Mouse (Mus musculus) heart, embryonic 10.5 days (tissue): Measurements from ENCODE around the gene Mical1. TPM values are rescaled to one million over a fixed set of nuclear protein-coding genes. Genes with fewer than 3 reads are reported as not detected.
A peak's percentile ranks its signal among the peaks of the same experiment; 100 is the strongest.

Experiments
- DNase-seq: peaks from one replicate; pipeline ENCODE4 v3.0.0-alpha.2; 2017; ENCODE audit warnings: low spot score
- H3K27ac ChIP-seq: fragments of 300-500 bp; sonication (generic); 2 replicates; pipeline ENCODE4 v1.5.1; 2016; ENCODE audit warnings: mild to moderate bottlenecking
- H3K27me3 ChIP-seq: fragments of 300-500 bp; sonication (generic); 2 replicates; pipeline ENCODE4 v1.6.1; 2016; ENCODE audit warnings: mild to moderate bottlenecking; ENCODE audit not compliant: poor library complexity, insufficient read depth, severe bottlenecking
- H3K36me3 ChIP-seq: fragments of 300-500 bp; sonication (generic); 2 replicates; pipeline ENCODE4 v1.6.1; 2016; ENCODE audit warnings: mild to moderate bottlenecking, moderate library complexity
- H3K4me1 ChIP-seq: fragments of 300-500 bp; sonication (generic); 2 replicates; pipeline ENCODE4 v1.6.1; 2016; ENCODE audit warnings: mild to moderate bottlenecking
- H3K4me3 ChIP-seq: fragments of 300-500 bp; sonication (generic); 2 replicates; pipeline ENCODE4 v1.5.1; 2016; ENCODE audit warnings: mild to moderate bottlenecking, moderate library complexity
- H3K9me3 ChIP-seq: fragments of 300-500 bp; sonication (generic); 2 replicates; pipeline ENCODE4 v1.6.1; 2016; ENCODE audit warnings: mild to moderate bottlenecking, moderate library complexity
- WGBS: fragments of 180-500 bp; shearing (Covaris S2); methylation state at CpG from one replicate; pipeline ENCODE4 v1.1.7; 2016; 5-methylcytosine and 5-hydroxymethylcytosine counted together
- polyA plus RNA-seq: library from polyadenylated mRNA; unstranded; fragments of >200 nt; fragmentation: Nextera tagmentation; extraction: Ambion mirVana; gene quantifications from 2 replicates; pipeline ENCODE4 v1.2.1, GENCODE M21; 2016

Mical1 gene
- polyA plus RNA-seq, 1 experiment from 2014 or later: 48.8 TPM

- Histone ChIP-seq H3K36me3 (no peaks in the 10 kb centered on the region), H3K27me3 (no peaks in the 10 kb centered on the region), H3K4me3 (no peak overlapping the region), H3K9me3 (no peaks in the 10 kb centered on the region), H3K4me1 (no peaks in the 10 kb centered on the region), H3K27ac (no peak overlapping the region)
- no peak for DNase-seq
These were observed 38.8 kb downstream of the Mical1 start for GRCm38 (mm10) chr10:41514921-41515320.

GRCm38 (mm10) chr10:41518508-41518980 is 42.4 kb downstream of the Mical1 start:
- under 1% methylated on average over 23 of the region's 23 CpGs for WGBS
- DNase-seq: peak; percentile 89
- H3K4me1 ChIP-seq: peaks cover 8% of the 10 kb centered on the region

GRCm38 (mm10) chr10:41518981-41519618 is 43.0 kb downstream of the Mical1 start, which contains the start of gene Cd164:
Gene Cd164, plus strand, starts transcription at chr10:41519414.
- peaks cover 7% of the 10 kb centered on the region; the same call in 1 of the 2 replicates for H3K36me3 ChIP-seq
- H3K27ac ChIP-seq: peak within 1 kb of the TSS; percentile 100
- H3K4me1 ChIP-seq: peaks cover 8% of the 10 kb centered on the region
- under 1% methylated on average over 69 of the region's 69 CpGs for WGBS
- peak within 1 kb of the TSS; percentile 92 for H3K4me3 ChIP-seq
- peak; percentile 95 for DNase-seq
- H3K27me3 ChIP-seq: no peaks in the 10 kb centered on the region
- H3K9me3 ChIP-seq: no peaks in the 10 kb centered on the region

More at GRCm38 (mm10) chr10:41518508-41518980, 42.4 kb downstream of the Mical1 start:
- Histone ChIP-seq H3K4me3 (peak overlapping the region; percentile 92), H3K36me3 (0 out of 2 replicates have a peak, but pooled peaks cover under 1% of the 10 kb centered on the region), H3K9me3 (no peaks in the 10 kb centered on the region), H3K27me3 (no peaks in the 10 kb centered on the region), H3K27ac (peak overlapping the region; percentile 100)

DNA sequence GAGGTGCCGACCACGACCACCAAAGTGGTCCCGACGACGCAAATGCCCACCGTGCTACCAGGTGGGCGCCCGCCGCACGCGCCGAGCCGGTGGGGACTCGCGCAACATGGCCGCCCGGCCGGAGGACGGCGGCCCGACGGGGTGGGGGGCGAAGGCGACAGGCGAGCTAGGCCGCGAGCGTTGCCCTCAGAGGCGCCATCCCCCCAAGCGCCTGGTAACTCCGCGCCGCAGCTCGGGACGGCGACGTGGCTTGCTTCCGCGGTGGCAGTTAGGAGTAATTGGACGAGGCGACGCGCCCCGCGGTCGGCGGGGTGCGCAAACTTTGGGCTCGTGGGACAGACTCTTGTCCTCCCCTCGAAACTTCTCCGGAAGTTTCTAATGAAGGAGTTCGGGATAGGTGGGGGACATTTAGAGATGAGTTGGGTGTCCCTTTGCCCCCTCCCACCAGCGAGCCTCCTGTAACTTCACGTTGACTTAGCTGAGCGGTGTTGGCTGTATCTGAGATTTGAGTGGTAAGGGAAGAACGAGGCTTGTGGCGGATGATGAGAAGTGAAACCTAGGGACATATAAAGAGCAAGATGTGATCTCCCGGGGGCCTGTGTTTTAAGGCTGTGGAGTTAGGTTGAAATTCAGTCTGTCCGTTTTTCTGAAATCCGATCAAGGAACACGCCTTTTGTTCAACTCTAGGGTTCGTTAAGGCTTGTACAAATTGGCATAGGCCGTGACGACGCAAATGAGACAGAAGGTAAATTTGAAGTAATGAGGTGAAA is 43.7 kb downstream of the Mical1 start:
- Histone ChIP-seq H3K36me3 (peaks cover 14% of the 10 kb centered on the region), H3K4me1 (peaks cover 8% of the 10 kb centered on the region), H3K27me3 (no peaks in the 10 kb centered on the region), H3K4me3 (peak overlapping the region; percentile 92), H3K27ac (peak overlapping the region; percentile 100), H3K9me3 (no peaks in the 10 kb centered on the region)
- peak; percentile 87 for DNase-seq
- WGBS: under 1% methylated on average over 65 of the region's 65 CpGs

- Histone ChIP-seq H3K27ac (peak overlapping the region; percentile 100), H3K9me3 (no peaks in the 10 kb centered on the region), H3K4me3 (peak overlapping the region; percentile 92), H3K4me1 (peaks cover 8% of the 10 kb centered on the region), H3K36me3 (peaks cover 18% of the 10 kb centered on the region), H3K27me3 (no peaks in the 10 kb centered on the region)
- WGBS: 5% methylated on average over 5 of the region's 5 CpGs
- no peak for DNase-seq
These were observed 44.2 kb downstream of the Mical1 start for GRCm38 (mm10) chr10:41520410-41520673.

DNA sequence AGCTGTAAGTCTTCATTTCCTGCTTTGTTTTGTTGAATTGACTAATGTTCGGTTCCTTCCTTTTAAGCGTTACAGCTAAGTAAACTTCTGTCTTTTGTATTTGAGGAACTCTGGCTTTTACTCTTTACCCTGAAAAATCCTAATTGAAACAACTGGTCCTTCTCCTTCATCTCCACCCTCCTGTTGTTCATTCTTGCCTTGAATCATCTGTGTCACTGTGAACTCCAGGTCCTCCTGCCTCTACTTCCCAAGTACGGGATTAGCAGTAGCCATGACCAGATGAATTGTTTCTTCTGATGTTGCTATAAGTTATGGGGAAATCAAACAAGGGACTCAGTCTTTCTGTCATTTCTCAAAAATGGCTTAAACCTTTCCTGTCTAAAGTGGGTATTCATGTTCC is 47.3 kb downstream of the Mical1 start:
- Histone ChIP-seq H3K4me1 (peaks cover 8% of the 10 kb centered on the region), H3K9me3 (no peaks in the 10 kb centered on the region), H3K36me3 (peaks cover 41% of the 10 kb centered on the region), H3K4me3 (no peak overlapping the region), H3K27ac (no peak overlapping the region), H3K27me3 (no peaks in the 10 kb centered on the region)
- no peak for DNase-seq
- WGBS: 92% methylated on average over 3 of the region's 3 CpGs

GRCm38 (mm10) chr10:41525696-41526095 is 49.6 kb downstream of the Mical1 start:
- peaks cover 8% of the 10 kb centered on the region for H3K4me1 ChIP-seq
- H3K36me3 ChIP-seq: peaks cover 63% of the 10 kb centered on the region
- no peak overlapping the region for H3K4me3 ChIP-seq
- 94% methylated on average over 1 of the region's 1 CpGs for WGBS
- H3K9me3 ChIP-seq: no peaks in the 10 kb centered on the region
- no peak overlapping the region for H3K27ac ChIP-seq
- H3K27me3 ChIP-seq: no peaks in the 10 kb centered on the region
- no peak for DNase-seq

- H3K4me1 ChIP-seq: no peaks in the 10 kb centered on the region
- 87% methylated on average over 5 of the region's 5 CpGs for WGBS
- H3K27ac ChIP-seq: no peak overlapping the region
- no peak for DNase-seq
- peaks cover 87% of the 10 kb centered on the region for H3K36me3 ChIP-seq
- no peaks in the 10 kb centered on the region for H3K27me3 ChIP-seq
- H3K4me3 ChIP-seq: no peak overlapping the region
- H3K9me3 ChIP-seq: no peaks in the 10 kb centered on the region
These were observed 53.9 kb downstream of the Mical1 start for GRCm38 (mm10) chr10:41529972-41530371.

DNA sequence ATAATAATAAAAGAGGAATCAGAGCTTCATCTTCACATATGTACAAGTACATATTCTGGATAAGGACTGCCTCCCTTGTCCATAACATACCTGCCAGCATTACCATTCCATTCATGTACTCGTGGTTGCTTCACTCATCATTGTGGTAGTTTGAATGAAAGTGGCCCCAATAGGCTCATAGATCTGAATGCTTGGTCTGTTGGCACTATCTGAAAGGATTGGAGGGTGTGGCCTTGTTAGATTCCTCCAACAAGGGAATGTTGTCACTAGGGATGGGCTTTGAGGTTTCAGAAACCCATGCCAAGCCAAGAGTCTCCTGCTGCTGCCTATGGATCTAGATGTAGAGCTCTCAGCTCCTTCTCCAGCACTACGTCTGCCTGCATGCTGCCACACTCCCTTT is 59.9 kb downstream of the Mical1 start:
- Histone ChIP-seq H3K4me1 (no peaks in the 10 kb centered on the region), H3K9me3 (no peaks in the 10 kb centered on the region), H3K36me3 (peaks cover 71% of the 10 kb centered on the region), H3K27ac (no peak overlapping the region), H3K27me3 (no peaks in the 10 kb centered on the region), H3K4me3 (no peak overlapping the region)
- peak; percentile 58 for DNase-seq
- 92% methylated on average over 2 of the region's 2 CpGs for WGBS

Other genes starting within 250 kb of the Mical1 start
- 28.7 and 43.6 TPM in 2 replicates for gene Fig4, start 173.1 kb upstream of the Mical1 start, polyA plus RNA-seq
- 0.03 and 0.06 TPM in 2 replicates for gene Ak9, start 172.3 kb upstream of the Mical1 start, polyA plus RNA-seq
- 13.8 and 13.9 TPM in 2 replicates for gene Zbtb24, start 25.9 kb upstream of the Mical1 start, polyA plus RNA-seq
- gene Smpd2, start 14.1 kb downstream of the Mical1 start, polyA plus RNA-seq: 51.8 and 52.7 TPM in 2 replicates
- gene Ppil6, start 14.1 kb downstream of the Mical1 start, polyA plus RNA-seq: 0.95 and 1.3 TPM in 2 replicates
- 156 and 169 TPM in 2 replicates for gene Cd164, start 43.1 kb downstream of the Mical1 start, polyA plus RNA-seq
- 0.21 and 0.40 TPM in 2 replicates for gene Ccdc162, start 240.3 kb downstream of the Mical1 start, polyA plus RNA-seq